Mouse (Mus musculus): ENCODE data around the gene Impg2. TPM values are rescaled to one million over a fixed set of nuclear protein-coding genes. Genes with fewer than 3 reads are reported as not detected.

The Impg2 gene
- polyA plus RNA-seq (2015; fragmentation: Nextera tagmentation; extraction: Ambion mirVana) = 0.16 and 0.49 TPM in 2 replicates

GRCm38 (mm10) chr16:56204051-56204450, at the start of gene Impg2:
Gene Impg2, plus strand, starts transcription at chr16:56204313.
- Histone ChIP-seq H3K4me3 (ENCODE audit: low read length) (no peak within 1 kb of the TSS), H3K9me3 (ENCODE audit: low read length) (no peaks in the 10 kb centered on the region), H3K27ac (ENCODE audit: low read length) (no peak within 1 kb of the TSS), H3K36me3 (ENCODE audit: insufficient read depth, low read length) (no peaks in the 10 kb centered on the region), H3K27me3 (ENCODE audit: insufficient read depth, low read length) (no peaks in the 10 kb centered on the region), H3K9ac (replicated peaks; ENCODE audit: low read length) (no peak within 1 kb of the TSS), H3K4me2 (replicated peaks; ENCODE audit: low read depth, low read length) (no peak within 1 kb of the TSS), H3K4me1 (ENCODE audit: insufficient read depth, low read length) (no peaks in the 10 kb centered on the region)
- WGBS = 56% methylated on average over 6 of the region's 6 CpGs
- ATAC-seq (ENCODE audit: low FRiP score, low TSS enrichment) = no peak

GRCm38 (mm10) chr16:56163466-56163865, 40.6 kb upstream of the Impg2 start:
- no peaks in the 10 kb centered on the region for H3K9me3 ChIP-seq (ENCODE audit: low read length)
- H3K27ac ChIP-seq (ENCODE audit: low read length) = no peak overlapping the region
- H3K36me3 ChIP-seq (ENCODE audit: insufficient read depth, low read length) = 0 out of 2 replicates have a peak, but pooled peaks cover 4% of the 10 kb centered on the region
- no peak overlapping the region for H3K4me2 ChIP-seq (replicated peaks; ENCODE audit: low read depth, low read length)
- no peak overlapping the region for H3K4me3 ChIP-seq (ENCODE audit: low read length)
- ATAC-seq (ENCODE audit: low FRiP score, low TSS enrichment) = no peak
- WGBS = 85% methylated on average over 7 of the region's 7 CpGs
- H3K4me1 ChIP-seq (ENCODE audit: insufficient read depth, low read length) = no peaks in the 10 kb centered on the region
- H3K27me3 ChIP-seq (ENCODE audit: insufficient read depth, low read length) = no peaks in the 10 kb centered on the region
- no peak overlapping the region for H3K9ac ChIP-seq (replicated peaks; ENCODE audit: low read length)

GRCm38 (mm10) chr16:56170247-56170646, 33.9 kb upstream of the Impg2 start:
- H3K9me3 ChIP-seq (ENCODE audit: low read length) = no peaks in the 10 kb centered on the region
- H3K4me2 ChIP-seq (replicated peaks; ENCODE audit: low read depth, low read length) = no peak overlapping the region
- peaks cover 3% of the 10 kb centered on the region; the same call in 1 of the 2 replicates for H3K36me3 ChIP-seq (ENCODE audit: insufficient read depth, low read length)
- no peaks in the 10 kb centered on the region for H3K4me1 ChIP-seq (ENCODE audit: insufficient read depth, low read length)
- peak; percentile 61; the same call in 1 of the 2 replicates for ATAC-seq (ENCODE audit: low FRiP score, low TSS enrichment)
- H3K9ac ChIP-seq (replicated peaks; ENCODE audit: low read length) = no peak overlapping the region
- no peaks in the 10 kb centered on the region for H3K27me3 ChIP-seq (ENCODE audit: insufficient read depth, low read length)
- H3K27ac ChIP-seq (ENCODE audit: low read length) = no peak overlapping the region
- H3K4me3 ChIP-seq (ENCODE audit: low read length) = no peak overlapping the region

- no peak overlapping the region for H3K27ac ChIP-seq (ENCODE audit: low read length)
- no peak overlapping the region for H3K4me3 ChIP-seq (ENCODE audit: low read length)
- no peaks in the 10 kb centered on the region for H3K9me3 ChIP-seq (ENCODE audit: low read length)
- ATAC-seq (ENCODE audit: low FRiP score, low TSS enrichment) = no peak
- H3K4me2 ChIP-seq (replicated peaks; ENCODE audit: low read depth, low read length) = no peak overlapping the region
- H3K27me3 ChIP-seq (ENCODE audit: insufficient read depth, low read length) = no peaks in the 10 kb centered on the region
- no peak overlapping the region for H3K9ac ChIP-seq (replicated peaks; ENCODE audit: low read length)
- WGBS = 73% methylated on average over 8 of the region's 8 CpGs
- peaks cover 9% of the 10 kb centered on the region; the same call in 1 of the 2 replicates for H3K36me3 ChIP-seq (ENCODE audit: insufficient read depth, low read length)
- H3K4me1 ChIP-seq (ENCODE audit: insufficient read depth, low read length) = no peaks in the 10 kb centered on the region
These were observed 28.1 kb upstream of the Impg2 start for GRCm38 (mm10) chr16:56175867-56176581.

- Histone ChIP-seq H3K4me3 (ENCODE audit: low read length) (no peak overlapping the region), H3K9me3 (ENCODE audit: low read length) (peaks cover 4% of the 10 kb centered on the region; the same call in 1 of the 2 replicates), H3K4me2 (replicated peaks; ENCODE audit: low read depth, low read length) (no peak overlapping the region), H3K27ac (ENCODE audit: low read length) (no peak overlapping the region), H3K27me3 (ENCODE audit: insufficient read depth, low read length) (no peaks in the 10 kb centered on the region), H3K36me3 (ENCODE audit: insufficient read depth, low read length) (peaks cover 27% of the 10 kb centered on the region), H3K9ac (replicated peaks; ENCODE audit: low read length) (no peak overlapping the region), H3K4me1 (ENCODE audit: insufficient read depth, low read length) (no peaks in the 10 kb centered on the region)
- no peak for ATAC-seq (ENCODE audit: low FRiP score, low TSS enrichment)
- 88% methylated on average over 4 of the region's 4 CpGs for WGBS
These were observed 17.2 kb upstream of the Impg2 start for GRCm38 (mm10) chr16:56186863-56187262.

- Histone ChIP-seq H3K9ac (replicated peaks; ENCODE audit: low read length) (no peak overlapping the region), H3K4me3 (ENCODE audit: low read length) (no peak overlapping the region), H3K4me1 (ENCODE audit: insufficient read depth, low read length) (no peaks in the 10 kb centered on the region), H3K4me2 (replicated peaks; ENCODE audit: low read depth, low read length) (no peak overlapping the region), H3K27ac (ENCODE audit: low read length) (no peak overlapping the region), H3K36me3 (ENCODE audit: insufficient read depth, low read length) (peaks cover 19% of the 10 kb centered on the region), H3K9me3 (ENCODE audit: low read length) (peaks cover 4% of the 10 kb centered on the region; the same call in 1 of the 2 replicates), H3K27me3 (ENCODE audit: insufficient read depth, low read length) (no peaks in the 10 kb centered on the region)
- 89% methylated on average over 9 of the region's 9 CpGs for WGBS
- no peak for ATAC-seq (ENCODE audit: low FRiP score, low TSS enrichment)
These were observed 15.9 kb upstream of the Impg2 start for GRCm38 (mm10) chr16:56188198-56188597.

GRCm38 (mm10) chr16:56212740-56213139, 8.6 kb downstream of the Impg2 start:
- no peak overlapping the region for H3K9ac ChIP-seq (replicated peaks; ENCODE audit: low read length)
- no peaks in the 10 kb centered on the region for H3K4me1 ChIP-seq (ENCODE audit: insufficient read depth, low read length)
- no peak overlapping the region for H3K4me2 ChIP-seq (replicated peaks; ENCODE audit: low read depth, low read length)
- WGBS = 50% methylated on average over 3 of the region's 3 CpGs
- no peaks in the 10 kb centered on the region for H3K36me3 ChIP-seq (ENCODE audit: insufficient read depth, low read length)
- no peaks in the 10 kb centered on the region for H3K9me3 ChIP-seq (ENCODE audit: low read length)
- H3K27me3 ChIP-seq (ENCODE audit: insufficient read depth, low read length) = no peaks in the 10 kb centered on the region
- ATAC-seq (ENCODE audit: low FRiP score, low TSS enrichment) = peak; percentile 42; the same call in 1 of the 2 replicates
- H3K4me3 ChIP-seq (ENCODE audit: low read length) = no peak overlapping the region
- no peak overlapping the region for H3K27ac ChIP-seq (ENCODE audit: low read length)

- no peak for ATAC-seq (ENCODE audit: low FRiP score, low TSS enrichment)
- no peak overlapping the region for H3K27ac ChIP-seq (ENCODE audit: low read length)
- H3K9me3 ChIP-seq (ENCODE audit: low read length) = no peaks in the 10 kb centered on the region
- H3K9ac ChIP-seq (replicated peaks; ENCODE audit: low read length) = no peak overlapping the region
- no peak overlapping the region for H3K4me2 ChIP-seq (replicated peaks; ENCODE audit: low read depth, low read length)
- no peaks in the 10 kb centered on the region for H3K27me3 ChIP-seq (ENCODE audit: insufficient read depth, low read length)
- H3K4me3 ChIP-seq (ENCODE audit: low read length) = no peak overlapping the region
- H3K4me1 ChIP-seq (ENCODE audit: insufficient read depth, low read length) = no peaks in the 10 kb centered on the region
- peaks cover 3% of the 10 kb centered on the region; the same call in 1 of the 2 replicates for H3K36me3 ChIP-seq (ENCODE audit: insufficient read depth, low read length)
These were observed 23.6 kb downstream of the Impg2 start for GRCm38 (mm10) chr16:56227686-56228085.

- H3K9me3 ChIP-seq (ENCODE audit: low read length) = no peaks in the 10 kb centered on the region
- H3K4me2 ChIP-seq (replicated peaks; ENCODE audit: low read depth, low read length) = no peak overlapping the region
- ATAC-seq (ENCODE audit: low FRiP score, low TSS enrichment) = no peak
- no peak overlapping the region for H3K4me3 ChIP-seq (ENCODE audit: low read length)
- peaks cover 3% of the 10 kb centered on the region; the same call in 1 of the 2 replicates for H3K36me3 ChIP-seq (ENCODE audit: insufficient read depth, low read length)
- no peak overlapping the region for H3K27ac ChIP-seq (ENCODE audit: low read length)
- H3K4me1 ChIP-seq (ENCODE audit: insufficient read depth, low read length) = no peaks in the 10 kb centered on the region
- WGBS = 40% methylated on average over 2 of the region's 2 CpGs
- no peaks in the 10 kb centered on the region for H3K27me3 ChIP-seq (ENCODE audit: insufficient read depth, low read length)
- H3K9ac ChIP-seq (replicated peaks; ENCODE audit: low read length) = no peak overlapping the region
These were observed 25.3 kb downstream of the Impg2 start for GRCm38 (mm10) chr16:56229455-56229854.

GRCm38 (mm10) chr16:56231300-56231699, 27.2 kb downstream of the Impg2 start:
- peaks cover 3% of the 10 kb centered on the region; the same call in 1 of the 2 replicates for H3K36me3 ChIP-seq (ENCODE audit: insufficient read depth, low read length)
- H3K4me1 ChIP-seq (ENCODE audit: insufficient read depth, low read length) = no peaks in the 10 kb centered on the region
- no peak overlapping the region for H3K9ac ChIP-seq (replicated peaks; ENCODE audit: low read length)
- no peak overlapping the region for H3K4me2 ChIP-seq (replicated peaks; ENCODE audit: low read depth, low read length)
- ATAC-seq (ENCODE audit: low FRiP score, low TSS enrichment) = no peak
- H3K4me3 ChIP-seq (ENCODE audit: low read length) = no peak overlapping the region
- no peaks in the 10 kb centered on the region for H3K9me3 ChIP-seq (ENCODE audit: low read length)
- H3K27ac ChIP-seq (ENCODE audit: low read length) = no peak overlapping the region
- H3K27me3 ChIP-seq (ENCODE audit: insufficient read depth, low read length) = no peaks in the 10 kb centered on the region
- WGBS = 67% methylated on average over 10 of the region's 10 CpGs

Measured in kidney, embryonic 16.5 days (tissue).